Mouse (Mus musculus) testis, adult 2 months (tissue): ENCODE measurements around the gene Gm13199.

Source experiments
- CTCF ChIP-seq: fragments of 200-500 bp; IDR thresholded peaks from 2 replicates; pipeline ENCODE4 v1.5.1; 2012; ENCODE audit warnings: low read depth, mild to moderate bottlenecking, inconsistent platforms, low read length, moderate library complexity; ENCODE audit not compliant: control insufficient read depth, insufficient read depth, insufficient replicate concordance
- POLR2A ChIP-seq: fragments of 200-500 bp; IDR thresholded peaks from 2 replicates; pipeline ENCODE4 v1.6.1; 2012; ENCODE audit warnings: low read depth, mild to moderate bottlenecking, inconsistent platforms, low read length, moderate library complexity; ENCODE audit not compliant: control insufficient read depth

- TF ChIP-seq POLR2A (no peak), CTCF (no peak)
These were observed 21.9 kb downstream of the Gm13199 start for GRCm38 (mm10) chr2:5840815-5841214.
